Mouse (Mus musculus) liver, embryonic 14.5 days (tissue): ENCODE results near the gene Edc4.

ENCODE experiments used
- CTCF ChIP-seq: IDR thresholded peaks from 2 replicates; pipeline ENCODE4 v1.5.1; 2016; ENCODE audit warnings: antibody characterized with exemption, low read depth, control low read depth
- EP300 ChIP-seq: IDR thresholded peaks from 2 replicates; pipeline ENCODE4 v1.6.1; 2016; ENCODE audit warnings: antibody characterized with exemption, low read depth

DNA sequence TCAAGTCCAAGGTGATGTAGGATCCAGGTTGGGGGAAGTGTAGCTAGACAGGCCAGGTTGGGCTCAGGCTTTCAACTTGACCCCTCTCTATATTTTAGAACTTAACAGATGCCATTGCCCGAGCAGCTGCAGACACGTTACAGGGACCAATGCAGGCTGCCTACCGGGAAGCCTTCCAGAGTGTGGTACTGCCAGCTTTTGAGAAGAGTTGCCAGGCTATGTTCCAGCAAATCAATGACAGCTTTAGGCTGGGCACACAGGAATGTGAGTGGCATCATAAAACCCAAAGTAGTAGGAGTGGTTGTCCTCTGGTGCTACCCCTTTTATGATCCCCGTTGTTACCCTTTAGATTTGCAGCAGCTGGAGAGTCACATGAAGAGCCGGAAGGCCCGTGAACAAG lies 10.2 kb downstream of the Edc4 start:
- TF ChIP-seq CTCF (no peak), EP300 (no peak)
